In genomic region chr5:62113226-62113625, GRCm38 (mm10) we compare ENCODE assay signal across 33 mouse cellular contexts.
"Had no signal": no experiment of that assay in that cellular context is flagged by ENCODE, and none has a peak within 500 bp of the region (broad histone marks: within the 10 kb centered on the region; RNA-seq: fewer than 3 reads in every experiment).

No protein-coding gene starts in this region.

- ATAC-seq: hindbrain, embryonic 16.5 days; hindbrain, postnatal 0 days; inflammation-experienced regulatory T-cells, adult 6 months had no signal

- DNase-seq: heart, postnatal 10 days; heart, postnatal 14 days; heart, postnatal 36 days; heart, postnatal 4 days; kidney, adult 11 months; kidney, adult 18-20 months; kidney, adult 2 months; kidney, adult 8-10 months; kidney, adult 9 months; kidney, postnatal 10 days; kidney, postnatal 14 days; kidney, postnatal 25 days; kidney, postnatal 36 days; kidney, postnatal 4 days; layer of hippocampus, adult 9-11 months; layer of hippocampus, postnatal 36 days had no signal

- H3K9me3 ChIP-seq: heart, embryonic 10.5 days; heart, embryonic 12.5 days; heart, embryonic 13.5 days; heart, embryonic 15.5 days; hindbrain, embryonic 10.5 days; hindbrain, embryonic 12.5 days; hindbrain, embryonic 13.5 days; hindbrain, embryonic 15.5 days; kidney, embryonic 15.5 days had no signal

- H3K27me3 ChIP-seq: heart, embryonic 12.5 days; heart, embryonic 13.5 days; heart, embryonic 15.5 days; hindbrain, embryonic 12.5 days; hindbrain, embryonic 13.5 days; hindbrain, embryonic 15.5 days; kidney, embryonic 15.5 days had no signal

- H3K9ac ChIP-seq: heart, embryonic 12.5 days; heart, embryonic 13.5 days; heart, embryonic 15.5 days; hindbrain, embryonic 12.5 days; hindbrain, embryonic 13.5 days; hindbrain, embryonic 14.5 days; hindbrain, embryonic 15.5 days; kidney, embryonic 15.5 days had no signal

- H3K27ac ChIP-seq: heart, embryonic 10.5 days; heart, embryonic 13.5 days; heart, embryonic 15.5 days; hindbrain, embryonic 10.5 days; hindbrain, embryonic 12.5 days; hindbrain, embryonic 13.5 days; hindbrain, embryonic 14.5 days; hindbrain, embryonic 15.5 days; hindbrain, postnatal 0 days; kidney, embryonic 15.5 days; kidney, postnatal 0 days; layer of hippocampus, adult 2 months; left cerebral cortex, adult 2 months had no signal

- H3K4me1 ChIP-seq: heart, embryonic 10.5 days; heart, embryonic 12.5 days; heart, embryonic 13.5 days; heart, embryonic 15.5 days; hindbrain, embryonic 10.5 days; hindbrain, embryonic 12.5 days; hindbrain, embryonic 13.5 days; hindbrain, embryonic 15.5 days; kidney, embryonic 15.5 days had no signal

- H3K4me2 ChIP-seq: heart, embryonic 11.5 days; heart, embryonic 12.5 days; heart, embryonic 13.5 days; heart, embryonic 15.5 days; hindbrain, embryonic 12.5 days; hindbrain, embryonic 13.5 days; hindbrain, embryonic 14.5 days; hindbrain, embryonic 15.5 days; kidney, embryonic 15.5 days had no signal

- H3K4me3 ChIP-seq: heart, embryonic 10.5 days; heart, embryonic 12.5 days; heart, embryonic 13.5 days; heart, embryonic 15.5 days; hindbrain, embryonic 10.5 days; hindbrain, embryonic 12.5 days; hindbrain, embryonic 13.5 days; hindbrain, embryonic 15.5 days; kidney, embryonic 15.5 days; layer of hippocampus, adult 2 months; left cerebral cortex, adult 2 months had no signal

- H3K36me3 ChIP-seq: heart, embryonic 10.5 days; heart, embryonic 12.5 days; heart, embryonic 13.5 days; heart, embryonic 15.5 days; hindbrain, embryonic 10.5 days; hindbrain, embryonic 12.5 days; hindbrain, embryonic 13.5 days; hindbrain, embryonic 15.5 days; kidney, embryonic 15.5 days had no signal
